Mouse (Mus musculus): ENCODE measurements at regions not wholly inside any gene's neighbourhood (a gene's known extent, or its start where the extent isn't known, plus 50 kb on each side); places are given as distances from the start of the nearest gene placed in this dataset.
A peak's percentile ranks its signal among the peaks of the same experiment; 100 is the strongest.

GRCm38 (mm10) chr3:81482742-81483141, 446.5 kb downstream of the Pdgfc start:
- DNase-seq (ENCODE audit: low read depth, low spot score) = no peak

- peak; percentile 60 for DNase-seq (ENCODE audit: low read depth, low spot score)
Observed at GRCm38 (mm10) chr3:81483363-81483762, 447.1 kb downstream of the Pdgfc start.

- DNase-seq (ENCODE audit: low read depth, low spot score) = no peak
Observed at GRCm38 (mm10) chr3:81505316-81505715, 427.1 kb upstream of the Ctso start.

- DNase-seq (ENCODE audit: low read depth, low spot score) = no peak
Observed at GRCm38 (mm10) chr3:81508611-81509010, 423.8 kb upstream of the Ctso start.

GRCm38 (mm10) chr3:81521804-81522203, 410.6 kb upstream of the Ctso start:
- DNase-seq (ENCODE audit: low read depth, low spot score) = no peak

GRCm38 (mm10) chr3:81530872-81531271, 401.5 kb upstream of the Ctso start:
- DNase-seq (ENCODE audit: low read depth, low spot score) = no peak

GRCm38 (mm10) chr3:81535448-81536205, 396.8 kb upstream of the Ctso start:
- peak; percentile 13 for DNase-seq (ENCODE audit: low read depth, low spot score)

GRCm38 (mm10) chr3:81554773-81555172, 377.6 kb upstream of the Ctso start:
- no peak for DNase-seq (ENCODE audit: low read depth, low spot score)

- peak; percentile 79 for DNase-seq (ENCODE audit: low read depth, low spot score)
Observed at GRCm38 (mm10) chr3:81562610-81563258, 369.7 kb upstream of the Ctso start.

GRCm38 (mm10) chr3:81563858-81564756, 368.3 kb upstream of the Ctso start:
- peak; percentile 6 for DNase-seq (ENCODE audit: low read depth, low spot score)

- DNase-seq (ENCODE audit: low read depth, low spot score) = no peak
Observed at GRCm38 (mm10) chr3:81564757-81565063, 367.7 kb upstream of the Ctso start.

GRCm38 (mm10) chr3:81583387-81584027, 348.9 kb upstream of the Ctso start:
- no peak for DNase-seq (ENCODE audit: low read depth, low spot score)

- no peak for DNase-seq (ENCODE audit: low read depth, low spot score)
Observed at GRCm38 (mm10) chr3:81589109-81589508, 343.3 kb upstream of the Ctso start.

GRCm38 (mm10) chr3:81629157-81629556, 303.2 kb upstream of the Ctso start:
- peak; percentile 78 for DNase-seq (ENCODE audit: low read depth, low spot score)

GRCm38 (mm10) chr3:81658490-81658889, 273.9 kb upstream of the Ctso start:
- DNase-seq (ENCODE audit: low read depth, low spot score) = no peak

- no peak for DNase-seq (ENCODE audit: low read depth, low spot score)
Observed at GRCm38 (mm10) chr3:81661620-81662019, 270.8 kb upstream of the Ctso start.

- peak; percentile 36 for DNase-seq (ENCODE audit: low read depth, low spot score)
Observed at GRCm38 (mm10) chr3:81666262-81666661, 266.1 kb upstream of the Ctso start.

GRCm38 (mm10) chr3:81676570-81676969, 255.8 kb upstream of the Ctso start:
- no peak for DNase-seq (ENCODE audit: low read depth, low spot score)

GRCm38 (mm10) chr3:81701974-81702697, 230.3 kb upstream of the Ctso start:
- DNase-seq (ENCODE audit: low read depth, low spot score) = no peak

GRCm38 (mm10) chr3:81718911-81719310, 213.5 kb upstream of the Ctso start:
- DNase-seq (ENCODE audit: low read depth, low spot score) = no peak

GRCm38 (mm10) chr3:81735463-81735862, 196.9 kb upstream of the Ctso start:
- no peak for DNase-seq (ENCODE audit: low read depth, low spot score)

All from 3T3-L1 (cell line).